Mouse (Mus musculus) limb, embryonic 11.5 days (tissue): Measurements from ENCODE around the gene Chadl. TPM values are rescaled to one million over a fixed set of nuclear protein-coding genes. Genes with fewer than 3 reads are reported as not detected.
"Not testable (repeated sequence)": the region's sequence is repeated elsewhere in the genome, so short reads cannot be mapped to it uniquely, and the experiment has no call there.

Experiments used
- ATAC-seq: fragments of 200-750 bp; cut with Nextera tagmentation; 2 replicates; pipeline ENCODE4 v1.8.0; 2017; ENCODE audit warnings: low read depth; ENCODE audit not compliant: insufficient number of reproducible peaks, low FRiP score, low TSS enrichment
- DNase-seq: peaks from one replicate; pipeline ENCODE4 v3.0.0-alpha.2; 2015; ENCODE audit warnings: low spot score
- H3K27ac ChIP-seq: fragments of 300-500 bp; sonication (generic); replicated peaks from 2 replicates; pipeline ENCODE4 v1.5.1; 2014; ENCODE audit warnings: low read depth, mild to moderate bottlenecking, low read length
- H3K27me3 ChIP-seq: fragments of 300-500 bp; sonication (generic); 2 replicates; pipeline ENCODE4 v1.6.1; 2014; ENCODE audit warnings: mild to moderate bottlenecking, low read length, mixed read lengths; ENCODE audit not compliant: control insufficient read depth, insufficient read depth
- H3K36me3 ChIP-seq: fragments of 300-500 bp; sonication (generic); 2 replicates; pipeline ENCODE4 v1.6.1; 2014; ENCODE audit warnings: mild to moderate bottlenecking, low read length, moderate library complexity, mixed read lengths; ENCODE audit not compliant: control insufficient read depth, insufficient read depth
- H3K4me1 ChIP-seq: fragments of 300-500 bp; sonication (generic); 2 replicates; pipeline ENCODE4 v1.6.1; 2014; ENCODE audit warnings: low read length, mixed read lengths; ENCODE audit not compliant: control insufficient read depth, insufficient read depth
- H3K4me2 ChIP-seq: fragments of 300-500 bp; sonication (generic); 2 replicates; pipeline ENCODE4 v1.6.1; 2014; ENCODE audit warnings: low read depth, mild to moderate bottlenecking, moderate library complexity; ENCODE audit not compliant: severe bottlenecking
- H3K4me3 ChIP-seq: fragments of 300-500 bp; sonication (generic); 2 replicates; pipeline ENCODE4 v1.5.1; 2014; ENCODE audit warnings: low read depth, low read length
- H3K9ac ChIP-seq: fragments of 300-500 bp; sonication (generic); 2 replicates; pipeline ENCODE4 v1.6.1; 2014; ENCODE audit warnings: mild to moderate bottlenecking, low read length
- H3K9me3 ChIP-seq: fragments of 300-500 bp; sonication (generic); 2 replicates; pipeline ENCODE4 v1.6.1; 2016; ENCODE audit warnings: low read length; ENCODE audit not compliant: control insufficient read depth
- WGBS: fragments of 180-500 bp; shearing (Covaris S2); extraction: QIAGEN DNeasy Blood & Tissue Kit; methylation state at CpG from one replicate; pipeline ENCODE4 v1.1.7; 2014; 5-methylcytosine and 5-hydroxymethylcytosine counted together
- polyA plus RNA-seq: library from polyadenylated mRNA; unstranded; fragments of >200 nt; fragmentation: Nextera tagmentation; extraction: Ambion mirVana; gene quantifications from 2 replicates; pipeline ENCODE4 v1.2.1, GENCODE M21; 2014

Gene Chadl
- polyA plus RNA-seq, 1 experiment from 2014 or later: 4.4 TPM

DNA sequence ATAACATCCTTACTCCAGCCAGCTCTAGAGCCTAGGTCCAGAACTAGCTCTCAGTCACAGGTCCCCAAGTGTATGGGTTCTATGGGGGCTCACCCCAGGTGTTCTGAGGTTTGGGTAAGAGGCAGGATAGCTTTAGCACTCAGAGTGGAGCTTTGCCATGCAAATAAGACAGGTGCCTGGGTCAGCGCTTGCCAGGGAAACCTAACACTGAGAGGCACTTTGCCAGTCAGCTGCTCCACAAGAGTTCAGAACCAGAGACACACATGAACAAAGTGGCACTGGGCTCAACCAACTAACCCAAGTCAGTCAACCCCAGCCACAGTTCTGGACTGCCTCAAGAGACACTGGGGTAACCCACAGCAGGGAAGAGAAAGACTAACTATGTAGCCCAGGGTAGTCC lies 12.6 kb upstream of the Chadl start:
- no peaks in the 10 kb centered on the region for H3K27me3 ChIP-seq
- DNase-seq (no peak), ATAC-seq (no peak)
- WGBS: 100% methylated on average over 1 of the region's 1 CpGs
- no peaks in the 10 kb centered on the region for H3K4me1 ChIP-seq
- H3K9ac ChIP-seq: no peak overlapping the region
- H3K27ac ChIP-seq: no peak overlapping the region
- H3K4me3 ChIP-seq: no peak overlapping the region
- no peak overlapping the region for H3K4me2 ChIP-seq
- no peaks in the 10 kb centered on the region for H3K9me3 ChIP-seq
- peaks cover 57% of the 10 kb centered on the region for H3K36me3 ChIP-seq

DNA sequence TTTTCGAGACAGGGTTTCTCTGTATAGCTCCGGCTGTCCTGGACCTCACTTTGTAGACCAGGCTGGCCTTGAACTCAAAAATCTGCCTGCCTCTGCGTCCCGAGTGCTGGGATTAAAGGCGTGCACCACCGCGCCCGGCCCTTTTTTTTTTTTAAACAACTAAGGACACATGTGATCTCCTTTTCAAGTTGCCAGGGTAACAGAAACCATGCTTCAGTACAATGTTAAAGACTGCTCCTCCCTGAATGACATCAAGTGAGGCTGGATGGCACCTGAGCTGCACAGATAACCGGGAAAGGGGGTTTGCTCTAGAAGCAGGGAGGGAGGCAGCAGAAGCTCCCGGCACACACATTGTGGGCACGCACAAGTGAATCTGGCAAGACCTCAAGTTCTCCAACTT lies 11.9 kb upstream of the Chadl start:
- Histone ChIP-seq H3K4me3 (no peak overlapping the region), H3K36me3 (peaks cover 57% of the 10 kb centered on the region), H3K9ac (no peak overlapping the region), H3K9me3 (no peaks in the 10 kb centered on the region), H3K4me1 (no peaks in the 10 kb centered on the region), H3K27ac (no peak overlapping the region), H3K4me2 (no peak overlapping the region), H3K27me3 (no peaks in the 10 kb centered on the region)
- DNase-seq: no peak
- ATAC-seq: no peak
- 93% methylated on average over 11 of the region's 11 CpGs for WGBS

DNA sequence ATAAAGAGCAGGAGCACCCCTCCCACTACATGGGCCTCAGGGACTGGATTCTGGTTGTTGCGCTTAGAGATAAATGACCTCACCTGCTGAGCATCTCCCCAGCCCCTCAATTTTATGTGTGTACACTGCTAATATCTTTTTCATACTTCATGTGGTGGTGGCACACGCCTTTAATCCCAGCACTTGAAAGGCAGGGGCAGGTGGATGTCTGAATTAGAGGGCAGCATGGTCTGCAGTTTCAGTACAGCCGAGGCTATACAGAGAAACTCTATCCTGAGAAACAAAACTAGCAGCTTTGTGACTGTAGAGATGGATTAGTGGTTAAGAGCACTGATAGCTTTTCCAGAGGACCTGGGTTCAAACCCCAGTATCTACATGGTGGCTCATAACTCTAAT lies 6.0 kb upstream of the Chadl start:
- 90% methylated on average over 3 of the region's 3 CpGs for WGBS

DNA sequence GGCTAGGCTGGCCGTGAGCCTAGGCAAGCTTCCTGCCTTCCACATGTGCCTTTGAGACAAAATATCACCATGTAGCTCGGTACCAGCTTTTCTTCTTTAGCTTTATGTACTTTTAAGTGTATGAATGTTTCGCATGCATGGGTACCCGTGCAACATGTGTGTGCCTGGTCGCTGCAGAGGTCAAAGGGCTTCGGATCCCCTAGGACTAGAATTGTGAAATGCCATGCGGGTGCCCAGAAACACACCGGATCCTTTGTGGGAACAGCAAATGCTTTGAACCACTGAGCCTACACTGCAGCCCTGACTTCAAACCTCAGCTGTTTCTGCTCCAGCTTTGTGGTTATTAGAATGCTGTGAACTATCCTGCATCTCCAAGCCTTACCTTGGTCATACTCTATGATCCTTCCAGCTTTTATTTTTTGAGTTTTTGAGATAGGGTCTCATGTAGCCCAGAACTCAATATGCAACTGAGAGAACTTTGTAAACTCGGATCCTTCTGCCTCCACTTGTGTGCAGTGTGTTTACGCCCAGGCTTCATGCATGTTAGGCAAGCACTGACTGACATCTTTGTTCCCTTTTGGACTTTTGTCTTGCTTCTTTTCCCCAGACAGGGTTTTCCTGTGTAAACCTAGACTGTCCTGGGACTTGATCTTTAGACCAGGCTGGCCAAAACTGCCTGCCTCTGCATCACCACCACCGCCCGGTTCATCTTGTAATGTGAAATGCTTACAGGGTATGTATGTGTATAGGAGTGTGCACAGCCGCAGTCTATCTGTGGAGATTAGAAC lies 5.4 kb upstream of the Chadl start:
- Histone ChIP-seq H3K27me3 (no peaks in the 10 kb centered on the region), H3K4me2 (no peak overlapping the region), H3K36me3 (peaks cover 22% of the 10 kb centered on the region), H3K4me3 (no peak overlapping the region), H3K9ac (no peak overlapping the region), H3K9me3 (no peaks in the 10 kb centered on the region), H3K4me1 (no peaks in the 10 kb centered on the region), H3K27ac (no peak overlapping the region)
- no peak for ATAC-seq
- WGBS: 91% methylated on average over 13 of the region's 13 CpGs
- no peak for DNase-seq

More for the DNA sequence above, 6.0 kb upstream of the Chadl start:
- Histone ChIP-seq H3K36me3 (peaks cover 22% of the 10 kb centered on the region), H3K4me1 (no peaks in the 10 kb centered on the region), H3K27ac (no peak overlapping the region), H3K9ac (no peak overlapping the region), H3K9me3 (no peaks in the 10 kb centered on the region), H3K4me2 (no peak overlapping the region), H3K4me3 (no peak overlapping the region), H3K27me3 (no peaks in the 10 kb centered on the region)
- ATAC-seq (no peak), DNase-seq (no peak)

GRCm38 (mm10) chr15:81701350-81701749 lies 4.3 kb upstream of the Chadl start:
- not testable (repeated sequence) for H3K4me1 ChIP-seq

DNA sequence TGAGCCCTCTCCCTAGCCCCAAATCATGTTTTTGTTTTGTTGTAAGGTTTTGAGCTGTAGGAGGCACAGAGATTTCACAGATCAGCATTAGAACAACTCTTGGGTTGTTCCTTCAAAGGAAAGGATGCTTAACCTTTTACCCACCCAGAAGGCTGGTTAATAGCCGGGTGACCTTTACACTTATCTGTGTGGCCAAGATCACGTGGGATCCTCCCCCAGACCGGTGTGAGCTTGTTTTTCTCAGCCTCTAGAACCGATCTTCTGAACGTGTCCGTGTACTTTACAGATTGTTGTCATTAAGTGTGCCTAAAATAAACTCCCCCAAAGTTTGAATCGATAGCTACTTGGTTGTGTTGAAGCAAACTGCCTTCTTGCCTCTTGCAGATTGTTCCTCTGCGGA lies 3.5 kb upstream of the Chadl start:
- Histone ChIP-seq H3K9me3 (no peaks in the 10 kb centered on the region), H3K27me3 (0 out of 2 replicates have a peak, but pooled peaks cover 2% of the 10 kb centered on the region), H3K4me3 (no peak overlapping the region), H3K4me1 (no peaks in the 10 kb centered on the region), H3K4me2 (no peak overlapping the region), H3K27ac (no peak overlapping the region), H3K9ac (no peak overlapping the region), H3K36me3 (peaks cover 15% of the 10 kb centered on the region)
- DNase-seq (no peak), ATAC-seq (no peak)
- WGBS: 79% methylated on average over 8 of the region's 8 CpGs

More at GRCm38 (mm10) chr15:81701350-81701749, 4.3 kb upstream of the Chadl start:
- ATAC-seq, H3K4me2 ChIP-seq, H3K4me3 ChIP-seq, H3K9ac ChIP-seq, H3K27me3 ChIP-seq, DNase-seq, H3K9me3 ChIP-seq, H3K27ac ChIP-seq: not testable (repeated sequence)
- peaks cover 21% of the 10 kb centered on the region for H3K36me3 ChIP-seq
- WGBS: 76% methylated on average over 4 of the region's 4 CpGs

DNA sequence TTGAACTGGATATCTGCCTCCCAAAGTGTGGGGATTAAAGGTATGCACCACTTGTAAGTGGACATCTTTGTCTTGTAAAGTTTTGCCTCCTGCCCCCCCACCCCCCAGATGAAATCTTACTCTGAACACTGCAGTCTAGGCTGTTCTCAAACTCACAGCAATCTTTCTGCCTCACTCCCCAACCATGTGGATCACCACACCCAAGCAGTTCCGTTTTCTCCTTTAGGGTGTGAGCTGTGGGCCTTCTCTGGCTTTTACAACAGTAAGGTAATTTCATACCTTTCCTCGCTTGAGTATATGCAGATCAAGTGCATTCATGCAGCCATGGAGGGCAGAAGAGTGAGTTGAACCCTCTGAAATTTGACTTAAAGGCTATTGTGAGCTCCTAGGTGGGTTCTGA lies 3.1 kb upstream of the Chadl start:
- no peaks in the 10 kb centered on the region for H3K9me3 ChIP-seq
- no peak overlapping the region for H3K4me2 ChIP-seq
- peaks cover 11% of the 10 kb centered on the region for H3K36me3 ChIP-seq
- 70% methylated on average over 2 of the region's 2 CpGs for WGBS
- no peak overlapping the region for H3K4me3 ChIP-seq
- ATAC-seq (no peak), DNase-seq (no peak)
- no peaks in the 10 kb centered on the region for H3K4me1 ChIP-seq
- no peak overlapping the region for H3K27ac ChIP-seq
- peaks cover 2% of the 10 kb centered on the region; the same call in 1 of the 2 replicates for H3K27me3 ChIP-seq
- H3K9ac ChIP-seq: no peak overlapping the region

- no peak overlapping the region for H3K27ac ChIP-seq
- DNase-seq: no peak
- WGBS: 85% methylated on average over 2 of the region's 2 CpGs
- no peak overlapping the region for H3K4me3 ChIP-seq
- H3K36me3 ChIP-seq: peaks cover 6% of the 10 kb centered on the region; the same call in 1 of the 2 replicates
- H3K4me2 ChIP-seq: no peak overlapping the region
- peaks cover 5% of the 10 kb centered on the region; the same call in 1 of the 2 replicates for H3K4me1 ChIP-seq
- no peak for ATAC-seq
- H3K27me3 ChIP-seq: peaks cover 12% of the 10 kb centered on the region
- H3K9ac ChIP-seq: no peak overlapping the region
- H3K9me3 ChIP-seq: no peaks in the 10 kb centered on the region
Measured at GRCm38 (mm10) chr15:81698532-81698931, 1.4 kb upstream of the Chadl start.
